Mouse (Mus musculus) megakaryocyte, embryonic 14.5 days (primary cell): ENCODE results near the gene Ccr1.

ENCODE experiments used
- FLI1 ChIP-seq: IDR thresholded peaks from 2 replicates; pipeline ENCODE4 v1.6.1; 2012; ENCODE audit warnings: low read length, inconsistent platforms, mixed read lengths
- GATA1 ChIP-seq: IDR thresholded peaks from 3 replicates; pipeline ENCODE4 v1.6.1; 2012; ENCODE audit warnings: mixed read lengths, low read length, inconsistent platforms, borderline replicate concordance

- no peak for TF ChIP-seq GATA1
- TF ChIP-seq FLI1: no peak
Observed at GRCm38 (mm10) chr9:123982720-123983119, 14.2 kb upstream of the Ccr1 start.
